Mouse (Mus musculus) inflammation-experienced regulatory T-cells, adult 6 months (primary cell): ENCODE data around the gene Zfp112. TPM values are rescaled to one million over a fixed set of nuclear protein-coding genes. Genes with fewer than 3 reads are reported as not detected.
"Not testable (repeated sequence)": the region's sequence is repeated elsewhere in the genome, so short reads cannot be mapped to it uniquely, and the experiment has no call there.

Source experiments
- ATAC-seq: one replicate; pipeline ENCODE4 v1.8.0; 2017
- polyA plus RNA-seq, 3 experiments: library from polyadenylated mRNA; unstranded; fragments of 100-300 nt; shearing (Covaris generic); gene quantifications; one replicate each; pipeline ENCODE4 v1.2.1; 2017

Zfp112 gene
- polyA plus RNA-seq, result 1 to 10 TPM in 1 of 3 experiments, under 1 TPM in 2; 0.44 to 1.1 (median 0.58) TPM

GRCm38 (mm10) chr7:24112156-24112856, at the start of gene Zfp112:
TSS of gene Zfp112 (plus strand) at chr7:24112314.
- no peak for ATAC-seq

DNA sequence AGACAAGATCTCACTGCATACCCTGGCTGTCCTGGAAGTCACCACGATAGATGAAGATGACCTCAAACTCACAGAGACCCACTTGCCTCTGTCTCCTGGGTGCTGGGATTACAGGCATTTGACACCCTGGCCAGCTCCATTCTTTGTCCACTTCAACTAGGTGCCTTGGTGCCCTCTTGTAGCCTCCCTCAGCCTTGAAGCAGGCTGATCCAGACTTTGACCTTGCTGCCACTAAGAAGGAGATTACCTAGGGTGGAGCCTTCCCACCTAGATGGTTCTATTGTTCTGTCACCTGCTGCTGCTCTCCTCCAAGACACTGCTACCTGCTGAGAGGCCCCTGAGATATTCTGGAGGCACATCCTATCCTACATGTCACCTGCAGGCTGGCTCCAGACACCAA, 37.7 kb upstream of the Zfp112 start:
- ATAC-seq, result not testable (repeated sequence)

DNA sequence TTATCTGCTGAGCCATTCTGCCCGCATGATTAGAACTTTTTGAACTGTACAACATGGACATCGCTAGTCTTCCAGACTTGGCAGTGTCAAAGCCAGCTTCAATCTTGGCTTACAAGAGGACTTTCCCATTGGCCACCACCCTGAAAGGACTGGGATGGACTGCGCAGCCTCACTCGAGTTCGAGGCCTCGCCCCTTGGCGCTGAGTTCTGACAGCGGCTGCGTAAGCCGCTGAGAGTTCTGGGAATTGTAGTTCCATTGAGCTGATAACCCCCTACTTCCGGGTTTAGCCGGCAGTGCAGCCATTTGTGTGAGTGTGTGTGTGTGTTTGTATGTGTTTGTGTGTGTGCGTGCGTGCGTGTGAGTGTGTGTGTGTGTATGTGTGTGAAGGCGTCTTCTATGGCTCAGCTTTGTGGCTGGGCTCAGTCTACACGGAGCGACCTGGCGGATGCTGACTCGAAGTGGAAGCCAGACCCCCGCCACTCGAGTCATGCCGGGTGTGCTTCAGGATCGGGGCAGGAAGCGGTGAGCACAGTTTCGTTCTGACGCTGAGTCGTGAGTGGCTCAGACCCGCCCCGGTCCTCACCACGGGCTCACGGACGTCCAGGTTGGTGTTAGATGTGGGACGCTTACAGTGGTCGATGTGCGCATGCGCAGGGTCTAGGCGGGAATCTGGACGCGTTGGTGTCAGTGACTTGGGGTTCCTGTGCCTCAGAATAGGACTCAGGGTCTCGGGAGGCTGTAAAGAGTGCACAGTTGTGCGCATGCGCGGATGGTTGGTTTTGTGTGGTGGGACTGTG, 30.3 kb upstream of the Zfp112 start, which contains the start of gene Zfp180:
Gene Zfp180 (plus strand): TSS at position 291 of the 798 bp plus-strand sequence.
- peak; percentile 92 for ATAC-seq

DNA sequence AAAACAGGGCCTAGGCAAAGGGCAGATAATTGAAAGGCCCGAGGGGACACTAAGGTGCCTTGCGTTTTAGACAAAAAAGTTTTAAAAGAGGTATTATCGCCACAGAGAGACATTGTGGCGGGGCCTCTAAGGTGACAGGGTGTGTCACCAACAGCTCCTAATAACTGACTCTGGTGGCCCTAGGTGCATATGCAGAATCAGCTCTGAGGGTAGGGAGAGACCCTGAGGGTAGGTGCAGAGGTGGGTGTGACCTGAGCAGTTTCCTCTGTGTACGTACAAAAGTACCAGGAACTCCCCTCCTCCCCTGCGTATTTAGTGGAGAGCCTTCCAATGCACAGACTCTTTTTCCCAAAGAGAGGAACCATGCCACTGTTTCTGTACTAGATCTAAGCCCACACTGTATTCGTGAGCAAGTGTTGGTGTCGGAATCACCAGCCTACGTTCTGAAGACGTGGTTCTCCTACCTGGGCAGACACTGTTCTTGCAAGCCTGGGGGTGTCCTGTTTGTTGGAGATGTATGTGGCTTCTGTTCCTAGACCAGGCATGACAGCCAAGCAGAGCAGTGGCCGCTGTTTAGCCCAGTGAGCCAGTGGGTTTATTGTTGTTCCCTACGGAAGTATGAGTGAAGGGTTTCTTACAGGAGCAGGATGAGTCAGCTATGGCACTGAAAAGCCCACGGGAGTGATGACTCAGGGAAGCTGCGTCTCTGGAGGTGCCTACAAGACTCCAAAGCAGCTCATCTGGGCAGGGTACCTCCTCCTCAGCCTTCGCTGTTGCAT, 29.5 kb upstream of the Zfp112 start:
- peak; percentile 11 for ATAC-seq

DNA sequence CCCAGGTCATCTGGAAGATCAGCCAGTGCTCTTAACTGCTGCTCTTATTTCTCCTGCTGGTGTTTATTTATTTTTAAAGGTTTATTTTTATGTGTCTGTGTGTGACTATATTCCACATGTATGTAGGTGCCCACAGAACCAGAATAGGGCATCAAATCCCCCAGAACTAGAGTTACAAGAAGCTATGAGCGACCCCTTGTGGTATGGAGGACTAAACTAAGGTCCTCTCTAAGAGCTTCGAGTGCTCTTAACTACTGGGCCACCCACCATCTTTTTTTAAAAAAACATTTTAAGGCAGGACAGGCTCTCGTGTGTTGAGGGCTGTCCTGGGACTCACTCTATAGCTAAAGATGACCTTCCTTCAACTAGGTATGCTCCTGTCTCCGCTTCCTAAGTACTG, 25.2 kb upstream of the Zfp112 start:
- ATAC-seq, result no peak

GRCm38 (mm10) chr7:24087485-24088125, 24.5 kb upstream of the Zfp112 start:
- no peak for ATAC-seq

GRCm38 (mm10) chr7:24104403-24104802, 7.7 kb upstream of the Zfp112 start:
- ATAC-seq, result no peak

DNA sequence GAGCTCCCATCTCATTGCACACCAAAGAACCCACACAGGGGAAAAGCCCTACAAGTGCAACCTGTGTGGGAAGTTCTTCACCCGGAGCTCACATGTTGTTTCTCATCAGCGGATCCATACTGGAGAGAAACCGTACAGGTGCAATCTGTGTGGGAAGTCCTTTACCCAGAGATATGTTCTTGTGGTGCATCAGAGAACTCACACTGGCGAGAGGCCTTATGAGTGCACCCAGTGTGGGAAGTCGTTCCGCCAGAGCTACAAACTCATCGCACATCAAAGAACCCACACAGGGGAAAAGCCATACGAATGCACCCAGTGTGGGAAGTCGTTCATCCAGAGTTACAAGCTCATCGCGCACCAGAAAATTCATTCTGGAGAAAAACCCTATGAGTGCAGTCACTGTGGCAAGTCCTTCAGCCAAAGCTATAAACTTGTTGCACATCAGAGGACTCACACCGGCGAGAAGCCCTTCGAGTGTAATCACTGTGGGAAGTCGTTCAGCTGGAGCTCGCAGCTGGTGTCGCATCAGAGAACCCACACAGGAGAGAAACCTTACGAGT, 6.9 kb upstream of the Zfp112 start:
- ATAC-seq, result no peak

DNA sequence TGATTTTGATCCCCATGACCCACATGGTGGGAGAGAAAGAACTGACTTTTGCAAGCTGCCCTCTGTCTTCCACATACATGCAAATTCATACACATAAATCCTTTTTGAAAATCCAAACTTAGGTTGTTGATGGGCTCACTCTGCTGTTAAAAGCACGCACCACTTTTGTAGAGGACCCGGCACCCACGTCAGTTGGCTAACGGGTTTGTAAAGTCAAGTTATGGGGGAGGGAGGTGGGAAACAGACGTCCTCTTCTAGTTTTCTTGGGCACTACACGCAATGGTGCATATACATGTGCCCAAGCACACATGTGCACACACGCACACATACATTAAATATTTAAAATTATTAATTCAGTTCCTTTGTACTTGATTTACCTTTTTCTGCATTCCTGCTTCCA, 1.3 kb upstream of the Zfp112 start:
- ATAC-seq, result no peak

DNA sequence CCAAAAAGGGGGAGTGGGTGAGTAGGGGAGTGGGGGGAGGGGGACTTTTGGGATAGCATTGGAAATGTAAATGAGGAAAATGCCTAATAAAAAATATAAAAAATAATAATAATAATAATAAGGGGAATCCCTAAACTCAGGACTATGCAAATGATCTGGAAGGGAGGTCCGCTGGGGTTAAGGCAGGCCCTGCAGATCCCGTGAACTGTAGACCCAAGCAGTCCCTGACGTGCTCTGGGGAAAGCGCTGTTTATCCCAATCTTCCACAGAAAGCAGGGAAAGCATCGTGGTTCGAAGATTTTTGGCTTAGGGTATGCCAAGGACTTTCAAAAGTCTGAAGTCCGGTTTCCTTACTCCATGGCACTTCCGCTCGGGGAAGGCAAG, 350 bp upstream of the Zfp112 start:
- no peak for ATAC-seq

DNA sequence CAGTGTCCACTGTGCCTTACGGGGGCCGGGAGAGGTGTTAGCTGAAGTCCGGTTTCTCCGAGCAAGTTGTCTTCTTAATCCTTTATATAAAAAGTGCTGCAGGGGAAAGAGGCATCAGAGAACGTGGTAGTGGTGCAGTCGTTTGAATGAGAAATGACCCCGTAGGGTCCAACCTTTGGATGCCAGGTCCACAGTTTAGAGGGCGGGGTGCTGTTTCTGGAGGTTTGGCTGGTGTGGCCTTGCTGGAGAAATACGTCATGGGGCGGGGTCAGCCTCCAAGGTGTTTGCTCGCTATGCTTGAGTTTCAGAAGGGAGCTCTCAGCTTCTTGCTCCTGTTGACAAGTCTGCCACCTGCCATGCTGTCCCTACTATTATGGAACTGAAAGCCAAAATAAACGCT, 887 bp downstream of the Zfp112 start:
- no peak for ATAC-seq

GRCm38 (mm10) chr7:24116655-24117054, 4.5 kb downstream of the Zfp112 start:
- ATAC-seq, result no peak

- no peak for ATAC-seq
These were observed 21.4 kb downstream of the Zfp112 start for GRCm38 (mm10) chr7:24133425-24133995.

DNA sequence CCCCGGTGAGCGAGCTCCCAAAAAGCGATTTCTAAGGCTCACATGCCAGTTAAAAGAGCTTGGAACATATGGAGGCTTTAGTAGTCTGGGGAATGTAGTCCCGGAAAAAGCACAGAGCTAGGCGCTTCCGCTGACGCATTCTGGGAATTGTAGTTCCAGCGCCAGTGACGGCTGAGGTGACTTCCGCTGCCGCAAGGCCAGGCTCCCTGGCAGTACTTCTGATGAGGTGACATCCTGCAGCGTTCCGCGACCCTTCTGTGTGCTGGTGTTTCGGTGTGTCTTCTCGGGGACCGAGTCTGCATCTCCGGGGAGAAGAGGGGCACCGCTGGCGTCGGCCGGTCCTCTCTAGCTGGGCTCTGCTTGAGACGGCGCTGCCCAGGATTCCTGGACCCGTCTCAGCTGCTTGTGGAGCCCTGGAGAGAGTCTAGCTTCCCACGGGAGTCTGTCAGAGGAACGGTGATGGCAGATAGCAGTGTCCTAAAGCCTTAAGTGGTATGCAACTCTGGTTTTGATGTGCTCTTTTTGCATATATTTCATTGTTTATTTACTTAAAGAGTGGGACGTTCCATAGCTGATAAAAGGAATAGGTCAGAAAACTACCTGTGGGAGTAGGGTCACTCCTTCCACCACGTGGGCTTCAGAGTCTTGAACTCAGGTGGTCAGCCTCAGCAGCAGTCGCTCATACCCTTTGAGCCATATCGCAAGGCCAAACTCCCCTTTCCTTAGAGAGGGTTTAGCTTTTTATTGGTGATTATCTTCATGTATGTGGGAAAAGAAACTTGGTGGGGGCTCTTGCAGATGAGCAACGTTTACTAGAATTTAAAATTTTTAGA, 22.1 kb downstream of the Zfp112 start, which contains the start of gene Zfp235:
Gene Zfp235 (plus strand): TSS at position 174 of the 833 bp plus-strand sequence.
- ATAC-seq, result peak; percentile 99

- ATAC-seq, result no peak
These were observed 30.5 kb downstream of the Zfp112 start for GRCm38 (mm10) chr7:24142566-24142965.

GRCm38 (mm10) chr7:24153272-24153671, 41.2 kb downstream of the Zfp112 start:
- ATAC-seq, result no peak

GRCm38 (mm10) chr7:24172191-24172590, 60.1 kb downstream of the Zfp112 start:
- no peak for ATAC-seq

DNA sequence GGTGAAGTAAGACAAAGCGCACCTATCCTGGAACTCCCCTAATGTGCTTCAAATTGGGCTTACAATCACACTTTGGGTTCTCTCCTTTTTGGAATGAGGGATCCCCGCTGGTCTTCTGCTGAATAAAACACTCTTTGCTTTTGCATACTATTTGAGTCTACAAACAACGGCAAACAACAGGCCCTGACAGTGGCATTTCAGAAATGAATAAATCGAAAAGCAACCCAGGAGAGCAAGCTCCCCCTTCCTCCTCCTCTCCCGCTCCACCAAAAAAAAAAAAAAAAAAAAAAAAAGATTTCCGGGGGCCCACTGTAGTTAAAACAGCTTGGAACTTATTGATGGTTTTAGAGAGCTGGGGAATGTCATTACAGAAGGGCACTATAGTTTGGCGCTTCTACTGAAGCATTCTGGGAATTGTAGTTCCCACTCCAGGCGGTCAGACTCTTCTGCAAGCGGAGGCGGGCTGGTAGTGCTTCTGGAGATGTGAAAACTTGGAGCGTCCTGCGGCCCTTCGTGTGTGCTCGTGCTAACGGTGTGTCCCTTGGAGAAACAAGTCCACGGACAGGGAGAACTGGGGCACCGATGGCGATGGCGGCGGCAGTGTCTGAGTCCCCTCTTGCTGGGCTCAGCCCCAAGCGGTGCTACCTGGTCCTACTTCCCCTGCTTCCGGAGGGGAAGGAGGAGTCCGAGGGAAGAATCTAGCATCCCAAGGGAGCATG, 62.7 kb downstream of the Zfp112 start, which contains the start of gene Zfp114:
Gene Zfp114 (plus strand): TSS at position 443 of the 719 bp plus-strand sequence.
- ATAC-seq, result peak; percentile 50

DNA sequence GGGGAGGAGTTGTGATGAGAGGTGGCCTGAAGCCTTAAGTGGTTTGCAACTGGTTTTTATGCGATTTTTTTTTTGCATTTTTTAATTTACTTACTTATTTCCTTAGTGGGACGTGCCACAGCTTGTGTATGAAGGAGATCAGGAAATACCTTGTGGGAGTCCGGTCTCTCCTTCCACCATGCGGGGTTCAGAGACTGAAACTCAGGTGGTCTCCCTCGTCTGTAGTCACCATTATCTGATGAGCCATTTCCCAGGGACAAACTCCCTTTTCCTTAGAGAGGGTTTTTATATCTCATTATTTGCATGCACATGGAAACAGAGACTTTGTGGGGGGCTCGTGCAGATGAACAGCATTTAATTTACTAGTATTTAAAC, 63.2 kb downstream of the Zfp112 start:
- ATAC-seq, result no peak
